Mouse (Mus musculus) ES-Bruce4 (cell line): ENCODE measurements at regions not wholly inside any gene's neighbourhood (a gene's known extent, or its start where the extent isn't known, plus 50 kb on each side); places are given as distances from the start of the nearest gene placed in this dataset.

Experiments
- H3K27ac ChIP-seq: 2 replicates; pipeline ENCODE4 v1.5.1; 2012; ENCODE audit warnings: low read length, inconsistent platforms; ENCODE audit not compliant: insufficient read depth
- H3K27me3 ChIP-seq: 2 replicates; pipeline ENCODE4 v1.6.1; 2012; ENCODE audit warnings: mild to moderate bottlenecking, low read length, inconsistent platforms; ENCODE audit not compliant: control insufficient read depth, poor library complexity, insufficient read depth, severe bottlenecking
- H3K36me3 ChIP-seq: 2 replicates; pipeline ENCODE4 v1.6.1; 2012; ENCODE audit warnings: inconsistent platforms, mild to moderate bottlenecking, low read length, moderate library complexity; ENCODE audit not compliant: control insufficient read depth, poor library complexity, insufficient read depth, severe bottlenecking
- H3K4me1 ChIP-seq: one replicate; pipeline ENCODE4 v1.8.1; 2011; ENCODE audit warnings: low read length; ENCODE audit not compliant: control insufficient read depth, insufficient read depth
- H3K4me3 ChIP-seq: 2 replicates; pipeline ENCODE4 v1.5.1; 2011; ENCODE audit warnings: low read depth, mild to moderate bottlenecking, low read length
- H3K9ac ChIP-seq: 2 replicates; pipeline ENCODE4 v1.6.1; 2012; ENCODE audit warnings: low read depth, mild to moderate bottlenecking, inconsistent platforms; ENCODE audit not compliant: poor library complexity, severe bottlenecking
- H3K9me3 ChIP-seq: replicated peaks from 2 replicates; pipeline ENCODE4 v1.6.1; 2012; ENCODE audit warnings: mild to moderate bottlenecking, low read length, inconsistent platforms; ENCODE audit not compliant: control insufficient read depth, poor library complexity, insufficient read depth, severe bottlenecking
- CTCF ChIP-seq: IDR thresholded peaks from one replicate; pipeline ENCODE4 v1.8.1; 2011; ENCODE audit warnings: low read depth, low read length
- EP300 ChIP-seq: IDR thresholded peaks from 2 replicates; pipeline ENCODE4 v1.6.1; 2011; ENCODE audit warnings: low read depth, low read length; ENCODE audit not compliant: insufficient read depth
- POLR2A ChIP-seq: IDR thresholded peaks from one replicate; pipeline ENCODE4 v1.8.1; 2011; ENCODE audit warnings: low read length; ENCODE audit not compliant: insufficient read depth

GRCm38 (mm10) chr5:132654382-132654781 lies 111.2 kb upstream of the Auts2 start:
- TF ChIP-seq CTCF (no peak), EP300 (no peak), POLR2A (no peak)
- Histone ChIP-seq H3K9me3 (no peaks in the 10 kb centered on the region), H3K36me3 (no peaks in the 10 kb centered on the region), H3K9ac (no peak overlapping the region), H3K4me1 (peaks cover 2% of the 10 kb centered on the region), H3K4me3 (no peak overlapping the region), H3K27me3 (no peaks in the 10 kb centered on the region), H3K27ac (no peak overlapping the region)

GRCm38 (mm10) chr5:132653694-132654300 lies 110.7 kb upstream of the Auts2 start:
- Histone ChIP-seq H3K27me3 (no peaks in the 10 kb centered on the region), H3K4me3 (no peak overlapping the region), H3K36me3 (no peaks in the 10 kb centered on the region), H3K9ac (no peak overlapping the region), H3K27ac (no peak overlapping the region), H3K9me3 (no peaks in the 10 kb centered on the region), H3K4me1 (peaks cover 2% of the 10 kb centered on the region)
- TF ChIP-seq CTCF (no peak), POLR2A (no peak), EP300 (no peak)

- Histone ChIP-seq H3K36me3 (no peaks in the 10 kb centered on the region), H3K27ac (no peak overlapping the region), H3K9ac (no peak overlapping the region), H3K27me3 (no peaks in the 10 kb centered on the region), H3K9me3 (no peaks in the 10 kb centered on the region), H3K4me1 (peaks cover 2% of the 10 kb centered on the region), H3K4me3 (no peak overlapping the region)
- TF ChIP-seq CTCF (no peak), POLR2A (no peak), EP300 (no peak)
Observed at GRCm38 (mm10) chr5:132652201-132652600, 109.1 kb upstream of the Auts2 start.

GRCm38 (mm10) chr5:132649771-132650170 lies 106.6 kb upstream of the Auts2 start:
- no peak overlapping the region for H3K27ac ChIP-seq
- no peak for TF ChIP-seq POLR2A
- no peak for TF ChIP-seq EP300
- no peak for TF ChIP-seq CTCF
- H3K4me1 ChIP-seq: peaks cover 2% of the 10 kb centered on the region
- H3K4me3 ChIP-seq: no peak overlapping the region
- no peaks in the 10 kb centered on the region for H3K27me3 ChIP-seq
- H3K9ac ChIP-seq: no peak overlapping the region
- H3K9me3 ChIP-seq: no peaks in the 10 kb centered on the region
- no peaks in the 10 kb centered on the region for H3K36me3 ChIP-seq

GRCm38 (mm10) chr5:132648751-132649150 lies 105.6 kb upstream of the Auts2 start:
- no peaks in the 10 kb centered on the region for H3K27me3 ChIP-seq
- peaks cover 2% of the 10 kb centered on the region for H3K4me1 ChIP-seq
- no peak for TF ChIP-seq CTCF
- TF ChIP-seq EP300: no peak
- TF ChIP-seq POLR2A: no peak
- H3K9me3 ChIP-seq: no peaks in the 10 kb centered on the region; the same call in 1 of the 2 replicates
- no peak overlapping the region for H3K27ac ChIP-seq
- H3K9ac ChIP-seq: no peak overlapping the region
- no peak overlapping the region for H3K4me3 ChIP-seq
- H3K36me3 ChIP-seq: no peaks in the 10 kb centered on the region

- no peaks in the 10 kb centered on the region for H3K4me1 ChIP-seq
- TF ChIP-seq EP300 (no peak), POLR2A (no peak), CTCF (no peak)
- H3K27me3 ChIP-seq: no peaks in the 10 kb centered on the region
- H3K4me3 ChIP-seq: no peak overlapping the region
- peaks cover 8% of the 10 kb centered on the region for H3K9me3 ChIP-seq
- H3K36me3 ChIP-seq: no peaks in the 10 kb centered on the region
- no peak overlapping the region for H3K9ac ChIP-seq
- H3K27ac ChIP-seq: no peak overlapping the region
Observed at GRCm38 (mm10) chr5:132644646-132645172, 101.6 kb upstream of the Auts2 start.
